Mouse (Mus musculus) myocyte (in vitro differentiated cells): ENCODE data around the gene Sh2d7.

Source experiments
- POLR2A ChIP-seq: IDR thresholded peaks from one replicate; pipeline ENCODE4 v1.6.1; 2011; ENCODE audit warnings: low read depth, mild to moderate bottlenecking, control low read depth, moderate library complexity; ENCODE audit not compliant: insufficient read length
- REST ChIP-seq: IDR thresholded peaks from one replicate; pipeline ENCODE4 v1.6.1; 2011; ENCODE audit warnings: mild to moderate bottlenecking, control low read depth, moderate library complexity; ENCODE audit not compliant: insufficient read depth, insufficient read length
- SRF ChIP-seq: IDR thresholded peaks from one replicate; pipeline ENCODE4 v1.6.1; 2011; ENCODE audit warnings: low read depth; ENCODE audit not compliant: control insufficient read depth, insufficient read length
- TCF12 ChIP-seq: IDR thresholded peaks from one replicate; pipeline ENCODE4 v1.6.1; 2011; ENCODE audit warnings: mild to moderate bottlenecking, control low read depth; ENCODE audit not compliant: poor library complexity, insufficient read depth, severe bottlenecking
- USF1 ChIP-seq: IDR thresholded peaks from one replicate; pipeline ENCODE4 v1.6.1; 2011; ENCODE audit warnings: low read depth, mild to moderate bottlenecking, control low read depth, moderate library complexity

DNA sequence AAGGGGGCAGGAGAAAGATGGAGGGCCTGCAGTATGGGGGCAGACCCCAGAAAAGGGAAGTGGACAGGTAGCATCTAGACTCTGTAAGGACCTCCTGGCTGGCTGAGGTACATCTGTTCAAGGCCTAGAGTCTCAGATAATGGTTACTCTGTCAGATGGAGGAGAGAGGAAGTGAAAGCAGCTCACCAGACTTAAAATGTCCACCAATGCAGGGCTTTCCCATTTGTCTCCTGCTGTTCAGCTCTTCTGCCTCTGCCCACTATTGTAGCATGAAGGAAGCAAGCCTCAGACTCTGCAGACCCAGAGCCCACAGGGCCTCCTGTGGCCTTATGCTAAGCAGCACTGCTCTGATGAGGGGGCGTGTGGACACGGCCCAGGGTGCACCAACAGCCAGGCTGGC, 16.3 kb downstream of the Sh2d7 start:
- TF ChIP-seq USF1 (no peak), TCF12 (no peak), SRF (no peak), POLR2A (no peak), REST (no peak)
